Mouse (Mus musculus) ovary, postnatal 36 days (tissue): ENCODE measurements at regions not wholly inside any gene's neighbourhood (a gene's known extent, or its start where the extent isn't known, plus 50 kb on each side); places are given as distances from the start of the nearest gene placed in this dataset.
"Not testable (repeated sequence)": the region's sequence is repeated elsewhere in the genome, so short reads cannot be mapped to it uniquely, and the experiment has no call there.

ENCODE experiments used
- DNase-seq: peaks from one replicate; pipeline ENCODE4 v3.0.0; 2022; ENCODE audit warnings: low spot score, mixed read lengths

GRCm38 (mm10) chr19:8496561-8496960 lies 91.7 kb upstream of the Slc22a30 start:
- DNase-seq, result not testable (repeated sequence)

DNA sequence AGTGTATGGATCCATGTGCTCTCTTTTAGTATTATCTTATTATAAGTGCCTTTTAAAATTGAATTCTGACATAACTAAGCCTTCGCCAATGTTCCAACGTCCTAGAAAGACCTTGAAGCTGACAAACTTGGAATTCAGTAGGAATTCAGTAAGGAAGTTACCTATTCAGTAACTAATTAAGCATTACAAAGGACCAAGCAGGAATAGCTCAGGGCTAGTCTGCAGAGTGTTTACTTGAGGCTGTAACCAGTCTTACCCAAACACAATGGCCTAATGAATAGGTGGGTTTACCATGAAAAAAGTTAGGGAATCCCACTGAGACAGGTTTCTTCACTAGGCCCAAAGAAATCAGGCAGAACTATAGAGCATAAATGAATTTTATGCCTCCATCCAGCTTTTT lies 92.6 kb upstream of the Slc22a30 start:
- DNase-seq, result not testable (repeated sequence)

- DNase-seq, result not testable (repeated sequence)
Observed at GRCm38 (mm10) chr19:8517721-8518120, 73.3 kb upstream of the Slc22a8 start.

GRCm38 (mm10) chr19:8518273-8518672 lies 72.8 kb upstream of the Slc22a8 start:
- DNase-seq, result peak; percentile 16

DNA sequence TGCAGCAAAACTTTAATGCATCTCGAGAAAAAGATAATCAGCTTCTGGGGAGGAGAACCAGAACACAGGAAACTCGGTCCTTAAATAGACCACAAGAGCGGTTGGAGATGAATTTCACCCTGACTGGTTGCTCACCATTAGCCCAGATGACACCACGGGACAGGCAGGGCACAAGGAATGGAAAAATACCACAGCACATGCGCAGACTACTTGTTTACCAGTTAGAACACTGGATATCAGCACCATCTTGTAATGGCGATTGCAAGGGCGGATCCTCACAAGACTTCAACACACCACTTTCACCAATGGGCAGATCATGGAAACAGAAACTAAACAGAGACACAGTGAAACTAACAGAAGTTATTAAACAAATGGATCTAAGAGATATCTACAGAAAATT lies 72.1 kb upstream of the Slc22a8 start:
- DNase-seq, result not testable (repeated sequence)

- no peak for DNase-seq
Observed at GRCm38 (mm10) chr19:8534597-8534996, 56.5 kb upstream of the Slc22a8 start.

GRCm38 (mm10) chr19:8536085-8536484 lies 55.0 kb upstream of the Slc22a8 start:
- no peak for DNase-seq
